Mouse (Mus musculus) limb, embryonic 15.5 days (tissue): ENCODE data around the gene Gad2. TPM values are rescaled to one million over a fixed set of nuclear protein-coding genes. Genes with fewer than 3 reads are reported as not detected.

ENCODE experiments used
- ATAC-seq: fragments of 200-750 bp; cut with Nextera tagmentation; 2 replicates; pipeline ENCODE4 v1.8.0; 2017; ENCODE audit warnings: low read depth, moderate TSS enrichment; ENCODE audit not compliant: insufficient number of reproducible peaks, low FRiP score, low TSS enrichment
- H3K27ac ChIP-seq: fragments of 300-500 bp; sonication (generic); 2 replicates; pipeline ENCODE4 v1.5.1; 2015; ENCODE audit warnings: moderate library complexity, mild to moderate bottlenecking, inconsistent platforms
- H3K27me3 ChIP-seq: fragments of 300-500 bp; sonication (generic); 2 replicates; pipeline ENCODE4 v1.6.1; 2015; ENCODE audit warnings: inconsistent platforms
- H3K36me3 ChIP-seq: fragments of 300-500 bp; sonication (generic); 2 replicates; pipeline ENCODE4 v1.6.1; 2015; ENCODE audit warnings: inconsistent platforms
- H3K4me1 ChIP-seq: fragments of 300-500 bp; sonication (generic); 2 replicates; pipeline ENCODE4 v1.6.1; 2015; ENCODE audit warnings: inconsistent platforms
- H3K4me2 ChIP-seq: fragments of 300-500 bp; sonication (generic); 2 replicates; pipeline ENCODE4 v1.6.1; 2015; ENCODE audit warnings: mild to moderate bottlenecking, inconsistent platforms
- H3K4me3 ChIP-seq: fragments of 300-500 bp; sonication (generic); 2 replicates; pipeline ENCODE4 v1.5.1; 2015; ENCODE audit warnings: mild to moderate bottlenecking, inconsistent platforms
- H3K9ac ChIP-seq: fragments of 300-500 bp; sonication (generic); 2 replicates; pipeline ENCODE4 v1.6.1; 2015; ENCODE audit warnings: inconsistent platforms
- H3K9me3 ChIP-seq: fragments of 300-500 bp; sonication (generic); 2 replicates; pipeline ENCODE4 v1.6.1; 2016; ENCODE audit warnings: inconsistent platforms
- WGBS: fragments of 180-500 bp; shearing (Covaris S2); methylation state at CpG from one replicate; pipeline ENCODE4 v1.1.7; 2015; 5-methylcytosine and 5-hydroxymethylcytosine counted together
- polyA plus RNA-seq: library from polyadenylated mRNA; unstranded; fragments of >200 nt; fragmentation: Nextera tagmentation; extraction: Ambion mirVana; gene quantifications from 2 replicates; pipeline ENCODE4 v1.2.1, GENCODE M21; 2015

The Gad2 gene
- polyA plus RNA-seq, 1 experiment from 2014 or later = 0.14 TPM

DNA sequence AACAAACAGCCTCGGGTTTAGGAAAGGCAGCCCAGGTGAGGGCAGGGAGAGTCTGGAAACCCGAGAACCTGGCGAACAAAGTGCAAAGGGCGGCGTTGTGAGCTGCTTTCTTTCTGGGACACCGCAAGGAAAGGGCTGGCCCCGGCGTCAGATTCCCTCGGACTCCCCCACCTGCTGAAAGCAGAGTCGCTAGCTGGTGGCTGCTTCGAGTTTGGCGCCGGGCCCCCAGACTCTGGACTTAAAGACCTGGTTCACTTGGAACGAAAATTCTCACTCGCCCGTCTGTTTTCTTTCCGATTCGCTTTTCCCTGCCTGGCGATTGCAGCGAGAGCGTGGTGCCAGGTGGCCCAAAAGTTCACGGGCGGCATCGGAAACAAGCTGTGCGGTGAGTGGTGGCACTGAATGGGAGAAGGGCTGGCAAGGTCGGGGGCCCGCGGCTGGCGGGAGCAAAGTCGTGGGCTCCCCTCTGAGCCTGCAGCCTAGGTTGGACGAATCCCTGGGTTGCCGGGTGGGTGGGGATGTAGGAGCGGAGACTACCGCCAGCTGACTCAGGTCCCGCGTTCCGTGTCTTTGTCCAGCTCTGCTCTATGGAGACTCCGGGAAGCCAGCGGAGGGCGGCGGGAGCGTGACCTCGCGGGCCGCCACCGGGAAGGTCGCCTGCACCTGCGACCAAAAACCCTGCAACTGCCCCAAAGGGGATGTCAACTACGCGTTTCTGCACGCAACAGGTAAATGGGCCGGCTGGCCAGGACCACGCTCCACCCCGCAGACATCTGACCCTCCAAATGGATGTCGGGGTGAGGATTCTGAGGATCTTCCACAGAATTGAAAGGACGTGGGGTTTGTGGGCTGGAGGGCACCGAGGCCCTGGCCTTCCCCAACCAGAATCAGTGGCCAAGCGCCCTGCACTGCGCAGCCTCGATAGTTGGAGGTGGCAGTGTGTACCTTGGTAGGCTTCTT is 1.4 kb downstream of the Gad2 start:
- Histone ChIP-seq H3K4me3 (peak overlapping the region; percentile 36), H3K9me3 (no peaks in the 10 kb centered on the region), H3K4me1 (peaks cover 25% of the 10 kb centered on the region), H3K27ac (no peak overlapping the region), H3K27me3 (peaks cover 98% of the 10 kb centered on the region), H3K4me2 (peak overlapping the region; percentile 68), H3K9ac (no peak overlapping the region), H3K36me3 (no peaks in the 10 kb centered on the region)
- WGBS = 1% methylated on average over 60 of the region's 60 CpGs
- no peak for ATAC-seq

DNA sequence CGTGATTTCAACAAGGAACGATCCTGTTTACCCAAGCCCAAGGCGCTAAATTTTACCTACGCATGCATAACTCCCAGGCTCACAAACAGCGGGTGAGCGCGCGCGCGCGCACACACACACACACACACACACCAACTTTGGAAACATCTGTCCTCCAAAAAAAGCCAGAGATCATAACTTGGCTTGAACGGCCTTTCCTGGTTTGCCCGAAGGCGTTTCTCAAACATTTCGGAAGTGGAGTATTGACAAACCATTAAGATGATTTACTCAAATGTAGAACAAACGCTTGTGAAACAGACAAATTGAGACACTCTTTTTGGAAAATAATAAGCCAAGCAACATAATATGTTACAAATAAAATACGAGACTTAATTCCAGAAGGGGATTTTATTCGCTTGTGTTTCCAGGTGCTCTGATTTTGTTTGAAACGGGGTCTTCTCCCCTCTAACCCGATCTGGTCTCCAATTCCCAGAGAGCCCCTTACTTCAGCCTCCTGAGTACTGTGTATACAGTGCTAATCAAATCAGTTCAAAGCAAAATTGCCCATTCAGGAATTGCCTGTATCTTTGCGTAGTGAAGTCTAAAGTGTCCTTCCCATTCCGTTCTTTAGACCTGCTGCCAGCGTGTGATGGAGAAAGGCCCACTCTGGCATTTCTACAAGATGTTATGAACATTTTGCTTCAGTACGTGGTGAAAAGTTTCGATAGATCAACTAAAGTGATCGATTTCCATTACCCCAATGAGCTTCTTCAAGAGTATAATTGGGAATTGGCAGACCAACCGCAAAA is 2.4 kb downstream of the Gad2 start:
- H3K4me3 ChIP-seq = no peak overlapping the region
- no peak overlapping the region for H3K4me2 ChIP-seq
- H3K9me3 ChIP-seq = no peaks in the 10 kb centered on the region
- H3K9ac ChIP-seq = no peak overlapping the region
- peaks cover 25% of the 10 kb centered on the region for H3K4me1 ChIP-seq
- H3K36me3 ChIP-seq = no peaks in the 10 kb centered on the region
- WGBS = 3% methylated on average over 27 of the region's 27 CpGs
- H3K27ac ChIP-seq = no peak overlapping the region
- H3K27me3 ChIP-seq = peaks cover 89% of the 10 kb centered on the region
- ATAC-seq = no peak

DNA sequence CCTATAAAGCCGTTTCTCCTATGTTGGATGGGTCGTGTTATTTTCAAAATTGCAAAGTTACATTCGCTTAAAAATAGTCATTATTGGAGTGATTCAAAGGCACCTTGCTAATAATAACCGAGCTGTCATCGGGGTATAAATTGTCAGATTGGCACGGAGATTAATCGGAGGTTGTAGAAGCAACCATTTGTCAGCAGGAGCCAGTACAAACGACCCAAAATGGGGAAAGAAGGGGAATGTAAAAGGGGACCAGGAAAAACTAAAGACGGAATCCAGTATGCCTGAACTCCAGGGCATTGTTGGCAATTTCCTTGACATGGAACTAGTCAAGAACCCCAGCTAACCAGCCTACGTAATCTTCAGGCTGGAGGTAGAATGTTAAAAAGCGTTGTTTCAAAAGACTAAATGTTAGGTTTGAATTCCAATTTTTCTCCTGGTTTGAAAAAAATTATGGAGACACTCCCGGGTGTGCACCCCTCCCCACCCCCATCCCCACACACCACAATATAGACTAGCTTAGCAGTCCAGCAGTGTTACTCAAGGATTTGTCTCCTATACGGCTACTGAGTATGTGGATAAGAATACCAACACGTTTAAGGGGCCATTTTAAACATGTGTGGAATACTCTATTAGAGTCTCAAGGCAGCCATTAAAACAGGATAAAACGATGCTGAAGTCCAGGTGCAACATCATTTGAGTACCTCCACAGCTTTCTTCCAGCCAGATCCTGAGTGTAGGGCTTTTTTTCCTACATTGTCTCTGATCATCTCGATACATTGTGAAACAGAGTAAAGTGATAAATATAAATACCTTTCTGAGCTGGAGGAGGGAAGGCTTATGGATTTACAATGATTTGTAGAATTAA is 3.3 kb downstream of the Gad2 start:
- Histone ChIP-seq H3K36me3 (no peaks in the 10 kb centered on the region), H3K4me3 (no peak overlapping the region)
- WGBS = 9% methylated on average over 16 of the region's 16 CpGs

DNA sequence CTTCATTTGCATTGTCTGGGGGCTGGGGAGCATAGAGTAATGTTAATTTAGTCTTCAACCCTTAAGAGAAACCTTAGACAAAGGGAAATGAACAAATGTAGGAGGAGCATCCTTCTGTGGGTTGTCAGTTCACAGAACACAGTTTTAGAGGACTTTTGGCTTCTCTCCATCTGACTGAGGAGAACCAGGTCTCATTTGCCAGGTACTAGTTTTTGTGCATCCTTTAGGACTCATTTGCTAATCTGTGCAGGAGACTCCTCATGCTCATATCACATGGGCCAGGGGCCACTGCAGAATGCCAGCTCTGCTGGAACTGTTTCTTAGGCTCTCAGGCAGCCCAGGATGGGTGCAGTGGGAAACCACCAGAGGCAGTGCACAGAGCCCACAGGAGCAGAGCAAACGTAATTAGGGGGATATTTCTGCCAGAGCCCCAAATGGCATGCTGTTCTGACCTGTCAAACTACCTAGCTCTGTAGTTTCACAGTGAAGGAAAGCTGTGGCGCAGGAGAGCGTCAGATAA is 5.2 kb downstream of the Gad2 start:
- no peak overlapping the region for H3K4me2 ChIP-seq
- no peaks in the 10 kb centered on the region for H3K36me3 ChIP-seq
- H3K4me3 ChIP-seq = no peak overlapping the region
- no peak overlapping the region for H3K9ac ChIP-seq
- no peak overlapping the region for H3K27ac ChIP-seq
- no peaks in the 10 kb centered on the region for H3K9me3 ChIP-seq
- H3K4me1 ChIP-seq = peaks cover 17% of the 10 kb centered on the region
- ATAC-seq = no peak
- 20% methylated on average over 3 of the region's 3 CpGs for WGBS
- peaks cover 68% of the 10 kb centered on the region for H3K27me3 ChIP-seq

More for the DNA sequence above, 3.3 kb downstream of the Gad2 start:
- H3K27me3 ChIP-seq = peaks cover 82% of the 10 kb centered on the region
- H3K4me1 ChIP-seq = peaks cover 25% of the 10 kb centered on the region
- ATAC-seq = no peak
- H3K4me2 ChIP-seq = no peak overlapping the region
- no peak overlapping the region for H3K27ac ChIP-seq
- H3K9ac ChIP-seq = no peak overlapping the region
- no peaks in the 10 kb centered on the region for H3K9me3 ChIP-seq

DNA sequence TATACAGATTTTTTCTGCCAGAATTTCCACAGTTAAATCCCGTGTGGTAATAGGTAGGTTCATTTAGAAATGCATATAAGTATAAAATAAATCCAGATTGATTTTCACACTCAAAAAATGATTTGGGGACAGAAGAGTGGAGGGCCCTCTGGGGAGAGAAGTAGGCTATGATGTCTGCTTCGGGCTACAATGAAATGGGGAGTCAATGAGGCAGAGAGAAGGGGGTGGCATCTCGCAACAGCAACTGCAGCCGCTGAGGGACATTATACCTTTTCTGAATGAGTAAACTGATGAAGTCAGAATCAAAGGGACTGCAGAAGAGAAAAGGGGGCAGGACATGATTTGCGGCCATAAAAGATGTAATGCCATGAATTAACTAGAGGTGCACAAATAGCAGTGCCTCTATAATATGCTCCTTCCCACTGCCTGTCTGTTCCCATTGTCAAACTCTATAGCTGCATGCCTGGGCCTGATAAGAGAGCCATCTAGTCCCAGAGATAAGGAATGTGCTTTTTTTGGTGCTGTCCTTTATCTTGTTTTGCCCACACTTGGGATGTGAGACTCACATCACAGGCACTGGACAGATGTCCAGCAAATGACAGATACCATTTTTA is 5.9 kb downstream of the Gad2 start:
- Histone ChIP-seq H3K9ac (no peak overlapping the region), H3K4me2 (no peak overlapping the region), H3K27ac (no peak overlapping the region), H3K9me3 (no peaks in the 10 kb centered on the region), H3K4me1 (peaks cover 10% of the 10 kb centered on the region), H3K4me3 (no peak overlapping the region), H3K36me3 (no peaks in the 10 kb centered on the region), H3K27me3 (peaks cover 60% of the 10 kb centered on the region)
- 34% methylated on average over 5 of the region's 5 CpGs for WGBS
- ATAC-seq = no peak

- no peaks in the 10 kb centered on the region for H3K36me3 ChIP-seq
- no peaks in the 10 kb centered on the region for H3K4me1 ChIP-seq
- 40% methylated on average over 8 of the region's 8 CpGs for WGBS
- 0 out of 2 replicates have a peak, but pooled peaks cover 6% of the 10 kb centered on the region for H3K27me3 ChIP-seq
- no peak for ATAC-seq
- H3K4me3 ChIP-seq = no peak overlapping the region
- no peak overlapping the region for H3K4me2 ChIP-seq
- H3K9me3 ChIP-seq = no peaks in the 10 kb centered on the region
- no peak overlapping the region for H3K9ac ChIP-seq
- H3K27ac ChIP-seq = no peak overlapping the region
These were observed 12.8 kb downstream of the Gad2 start for GRCm38 (mm10) chr2:22634766-22635165.

DNA sequence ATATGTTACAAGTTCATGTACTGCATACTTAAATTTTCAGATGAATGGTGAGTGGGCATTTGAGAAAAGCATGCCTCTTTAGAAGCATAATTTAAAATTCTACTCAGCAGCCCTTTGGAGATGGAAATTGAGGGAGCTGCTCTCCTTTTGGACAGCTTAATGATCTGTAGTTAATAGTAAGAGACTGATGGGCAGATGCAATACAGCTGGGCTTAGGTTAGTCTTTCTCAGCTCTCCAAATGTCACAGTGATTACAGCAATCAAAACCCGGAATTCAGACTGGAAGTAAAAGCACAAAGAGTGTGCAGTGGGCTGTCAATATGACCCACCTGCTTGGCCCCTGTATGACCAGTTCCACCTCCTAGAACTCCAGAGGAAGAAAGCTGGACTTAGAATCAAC is 24.1 kb downstream of the Gad2 start:
- no peak for ATAC-seq
- Histone ChIP-seq H3K4me1 (no peaks in the 10 kb centered on the region), H3K4me2 (no peak overlapping the region), H3K27ac (no peak overlapping the region), H3K4me3 (no peak overlapping the region), H3K9me3 (no peaks in the 10 kb centered on the region), H3K9ac (no peak overlapping the region), H3K27me3 (no peaks in the 10 kb centered on the region), H3K36me3 (no peaks in the 10 kb centered on the region)
- 52% methylated on average over 1 of the region's 1 CpGs for WGBS

DNA sequence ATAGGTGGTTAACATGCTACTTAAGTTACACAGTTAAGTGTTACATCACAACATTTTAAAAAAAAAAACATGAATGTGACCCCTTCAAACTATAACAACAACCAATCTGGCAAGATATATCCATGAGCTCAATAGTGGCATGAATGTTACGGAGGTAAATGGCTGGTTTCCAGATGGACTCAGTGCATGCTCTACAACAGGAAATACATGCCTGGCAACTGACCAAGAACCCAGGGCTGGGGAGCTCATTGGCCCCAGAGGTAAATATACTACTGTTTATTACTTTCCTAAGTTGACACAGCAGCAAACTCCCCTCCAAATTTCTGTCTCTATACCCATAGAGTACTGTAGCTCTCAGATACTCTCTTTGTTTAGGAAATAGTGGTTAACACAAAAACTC is 26.4 kb downstream of the Gad2 start:
- WGBS = 19% methylated on average over 1 of the region's 1 CpGs
- ATAC-seq = no peak
- H3K27ac ChIP-seq = no peak overlapping the region
- H3K4me2 ChIP-seq = no peak overlapping the region
- H3K4me3 ChIP-seq = no peak overlapping the region
- no peak overlapping the region for H3K9ac ChIP-seq
- no peaks in the 10 kb centered on the region for H3K27me3 ChIP-seq
- H3K9me3 ChIP-seq = no peaks in the 10 kb centered on the region
- no peaks in the 10 kb centered on the region for H3K36me3 ChIP-seq
- no peaks in the 10 kb centered on the region for H3K4me1 ChIP-seq

GRCm38 (mm10) chr2:22651826-22652225 is 29.8 kb downstream of the Gad2 start:
- Histone ChIP-seq H3K36me3 (no peaks in the 10 kb centered on the region), H3K4me3 (no peak overlapping the region), H3K27me3 (no peaks in the 10 kb centered on the region), H3K27ac (no peak overlapping the region), H3K9ac (no peak overlapping the region), H3K9me3 (no peaks in the 10 kb centered on the region), H3K4me2 (no peak overlapping the region), H3K4me1 (no peaks in the 10 kb centered on the region)
- WGBS = 73% methylated on average over 4 of the region's 4 CpGs
- ATAC-seq = no peak

DNA sequence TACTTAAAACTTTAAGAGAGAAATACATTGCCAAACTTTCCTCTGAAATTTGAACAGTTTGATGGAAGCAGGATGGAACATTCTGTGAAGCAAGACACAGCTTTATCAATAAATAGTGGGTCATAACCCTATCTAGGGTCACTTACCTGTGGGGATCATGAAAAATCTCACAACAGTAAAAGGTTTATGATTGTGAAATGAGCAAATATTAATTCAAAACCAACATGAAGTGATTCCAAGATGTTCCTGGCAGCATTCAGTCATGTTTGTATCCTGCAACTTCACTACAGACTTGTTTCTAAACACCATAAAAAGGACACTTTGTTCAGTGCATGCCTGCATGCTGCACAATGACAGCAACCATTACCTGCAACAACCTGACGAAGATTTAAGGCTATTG is 41.7 kb downstream of the Gad2 start:
- H3K36me3 ChIP-seq = no peaks in the 10 kb centered on the region
- no peak overlapping the region for H3K4me2 ChIP-seq
- no peaks in the 10 kb centered on the region for H3K27me3 ChIP-seq
- WGBS = 66% methylated on average over 1 of the region's 1 CpGs
- H3K9me3 ChIP-seq = no peaks in the 10 kb centered on the region
- no peak overlapping the region for H3K9ac ChIP-seq
- no peak overlapping the region for H3K4me3 ChIP-seq
- H3K27ac ChIP-seq = no peak overlapping the region
- H3K4me1 ChIP-seq = no peaks in the 10 kb centered on the region
- ATAC-seq = no peak

DNA sequence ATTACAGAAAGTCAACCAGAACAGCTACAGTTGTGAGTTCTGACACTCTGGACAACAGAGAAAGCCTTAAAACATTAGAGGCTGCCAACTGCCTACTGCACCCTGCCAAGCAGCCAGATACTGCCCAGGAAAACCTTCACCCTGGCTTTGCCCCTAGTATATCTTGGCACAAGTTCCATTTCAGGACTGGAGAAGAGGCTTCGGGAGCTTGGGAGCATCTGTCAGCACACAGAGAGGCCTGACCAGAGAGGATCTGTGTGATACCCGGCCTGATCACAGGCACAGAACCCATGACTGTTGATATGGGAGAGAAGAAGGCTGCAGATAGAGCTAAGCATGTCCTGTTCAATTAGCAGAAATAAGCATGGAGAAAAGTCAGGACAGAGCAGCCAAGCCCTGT is 48.4 kb downstream of the Gad2 start:
- no peak for ATAC-seq
- WGBS = 82% methylated on average over 2 of the region's 2 CpGs
- H3K27ac ChIP-seq = no peak overlapping the region
- no peak overlapping the region for H3K4me2 ChIP-seq
- no peak overlapping the region for H3K4me3 ChIP-seq
- H3K9ac ChIP-seq = no peak overlapping the region
- H3K9me3 ChIP-seq = no peaks in the 10 kb centered on the region
- no peaks in the 10 kb centered on the region for H3K4me1 ChIP-seq
- H3K27me3 ChIP-seq = no peaks in the 10 kb centered on the region
- H3K36me3 ChIP-seq = no peaks in the 10 kb centered on the region
